Mouse (Mus musculus) bone marrow, adult 2 months (tissue): Measurements from ENCODE around the gene Ralgapa2. TPM values are rescaled to one million over a fixed set of nuclear protein-coding genes. Genes with fewer than 3 reads are reported as not detected.

Source experiments
- H3K27ac ChIP-seq: fragments of 200-500 bp; 2 replicates; pipeline ENCODE4 v1.5.1; 2012; ENCODE audit warnings: low read depth, mild to moderate bottlenecking, control low read depth, inconsistent platforms, low read length; ENCODE audit not compliant: control insufficient read depth, poor library complexity, insufficient read depth
- H3K4me1 ChIP-seq: fragments of 200-500 bp; 2 replicates; pipeline ENCODE4 v1.6.1; 2011; ENCODE audit warnings: low read length; ENCODE audit not compliant: control insufficient read depth, insufficient read depth
- H3K4me3 ChIP-seq: fragments of 200-500 bp; replicated peaks from 2 replicates; pipeline ENCODE3; 2011; ENCODE audit warnings: mild to moderate bottlenecking, low read depth, low read length, control low read depth; ENCODE audit not compliant: control insufficient read depth
- CTCF ChIP-seq: fragments of 200-500 bp; IDR thresholded peaks from 2 replicates; pipeline ENCODE4 v1.5.1; 2011; ENCODE audit warnings: low read length, control low read depth; ENCODE audit not compliant: control insufficient read depth, insufficient read depth
- POLR2A ChIP-seq: fragments of 200-500 bp; IDR thresholded peaks from 2 replicates; pipeline ENCODE4 v1.6.1; 2011; ENCODE audit warnings: low read depth, mild to moderate bottlenecking, control low read depth, low read length, borderline replicate concordance; ENCODE audit not compliant: control insufficient read depth
- WGBS: fragments of 180-500 bp; shearing (Covaris S2); methylation state at CpG from one replicate; pipeline ENCODE4 v1.1.7; 2018; 5-methylcytosine and 5-hydroxymethylcytosine counted together
- polyA plus RNA-seq: library from polyadenylated mRNA; stranded (reverse); fragments of >200 nt; gene quantifications from 2 replicates; pipeline ENCODE4 v1.2.4, GENCODE M21; 2011; ENCODE audit warnings: low replicate concordance; ENCODE audit not compliant: missing spikeins, insufficient read depth, insufficient read length

Ralgapa2 gene
- polyA plus RNA-seq, 1 experiment: 25.7 TPM

- no peak for TF ChIP-seq POLR2A
- H3K4me1 ChIP-seq: no peaks in the 10 kb centered on the region
- H3K4me3 ChIP-seq: no peak overlapping the region
- no peak overlapping the region for H3K27ac ChIP-seq
- 7% methylated on average over 9 of the region's 9 CpGs for WGBS
These were observed 285.7 kb downstream of the Ralgapa2 start for GRCm38 (mm10) chr2:146226484-146226883.

GRCm38 (mm10) chr2:146225818-146226217, 286.3 kb downstream of the Ralgapa2 start:
- no peak for TF ChIP-seq POLR2A
- no peak for TF ChIP-seq CTCF
- Histone ChIP-seq H3K4me1 (no peaks in the 10 kb centered on the region), H3K27ac (no peak overlapping the region), H3K4me3 (no peak overlapping the region)
- WGBS: 11% methylated on average over 6 of the region's 6 CpGs

DNA sequence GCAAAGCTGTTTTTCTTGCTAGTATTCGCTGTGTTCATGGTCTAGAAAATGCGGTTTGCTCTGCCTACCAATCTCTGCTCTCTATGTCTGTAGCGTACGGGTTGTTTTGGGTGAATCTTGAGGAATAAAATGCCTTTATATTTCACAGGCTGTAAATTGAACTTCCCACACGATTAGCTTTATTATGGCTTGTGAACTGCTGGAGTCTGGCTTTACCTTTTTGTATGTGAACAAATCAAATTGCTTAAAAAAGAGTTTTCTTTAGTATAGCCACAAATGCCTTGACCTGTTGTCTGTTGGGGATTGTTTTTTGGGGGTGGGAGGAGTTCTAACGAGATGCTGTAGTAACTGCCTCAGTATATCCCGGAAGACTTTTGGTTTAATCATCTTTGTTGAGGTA, 288.0 kb downstream of the Ralgapa2 start:
- TF ChIP-seq CTCF: no peak
- no peak for TF ChIP-seq POLR2A
- Histone ChIP-seq H3K4me1 (no peaks in the 10 kb centered on the region), H3K27ac (no peak overlapping the region), H3K4me3 (no peak overlapping the region)
- WGBS: 22% methylated on average over 7 of the region's 7 CpGs

DNA sequence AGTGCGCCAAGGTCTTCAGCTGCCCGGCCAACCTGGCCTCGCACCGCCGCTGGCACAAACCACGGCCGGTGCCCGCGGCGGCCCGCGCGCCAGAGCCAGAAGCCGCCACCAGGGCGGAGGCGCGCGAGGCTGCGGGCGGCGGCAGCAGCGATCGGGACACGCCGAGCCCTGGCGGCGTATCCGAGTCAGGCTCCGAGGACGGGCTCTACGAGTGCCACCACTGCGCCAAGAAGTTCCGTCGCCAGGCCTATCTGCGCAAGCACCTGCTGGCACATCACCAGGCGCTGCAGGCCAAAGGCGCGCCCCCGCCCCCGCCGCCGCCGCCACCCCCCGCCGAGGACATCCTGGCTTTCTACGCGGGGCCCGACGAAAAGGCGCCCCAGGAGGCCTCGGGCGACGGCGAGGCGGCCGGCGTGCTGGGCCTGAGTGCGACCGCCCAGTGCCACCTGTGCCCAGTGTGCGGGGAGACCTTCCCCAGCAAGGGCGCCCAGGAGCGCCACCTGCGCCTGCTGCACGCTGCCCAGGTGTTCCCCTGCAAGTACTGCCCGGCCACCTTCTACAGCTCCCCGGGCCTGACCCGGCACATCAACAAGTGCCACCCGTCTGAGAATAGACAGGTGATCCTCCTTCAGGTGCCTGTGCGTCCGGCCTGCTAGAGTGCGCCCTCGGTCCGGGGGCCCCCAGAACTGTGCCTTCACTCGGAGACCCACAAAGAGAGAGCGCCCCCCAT, 288.8 kb downstream of the Ralgapa2 start:
- 2% methylated on average over 67 of the region's 75 CpGs for WGBS
- no peaks in the 10 kb centered on the region for H3K4me1 ChIP-seq
- no peak overlapping the region; the same call in 1 of the 2 replicates for H3K27ac ChIP-seq
- TF ChIP-seq CTCF: no peak
- no peak for TF ChIP-seq POLR2A
- H3K4me3 ChIP-seq: no peak overlapping the region

GRCm38 (mm10) chr2:146222279-146223175, 289.6 kb downstream of the Ralgapa2 start:
- no peak for TF ChIP-seq CTCF
- no peak for TF ChIP-seq POLR2A
- Histone ChIP-seq H3K4me1 (no peaks in the 10 kb centered on the region), H3K4me3 (no peak overlapping the region), H3K27ac (no peak overlapping the region; the same call in 1 of the 2 replicates)
- 6% methylated on average over 133 of the region's 133 CpGs for WGBS

- TF ChIP-seq CTCF (no peak), POLR2A (no peak)
- H3K27ac ChIP-seq: no peak overlapping the region; the same call in 1 of the 2 replicates
- no peak overlapping the region for H3K4me3 ChIP-seq
- H3K4me1 ChIP-seq: no peaks in the 10 kb centered on the region
- WGBS: 2% methylated on average over 44 of the region's 44 CpGs
These were observed 290.2 kb downstream of the Ralgapa2 start for GRCm38 (mm10) chr2:146221929-146222278.

DNA sequence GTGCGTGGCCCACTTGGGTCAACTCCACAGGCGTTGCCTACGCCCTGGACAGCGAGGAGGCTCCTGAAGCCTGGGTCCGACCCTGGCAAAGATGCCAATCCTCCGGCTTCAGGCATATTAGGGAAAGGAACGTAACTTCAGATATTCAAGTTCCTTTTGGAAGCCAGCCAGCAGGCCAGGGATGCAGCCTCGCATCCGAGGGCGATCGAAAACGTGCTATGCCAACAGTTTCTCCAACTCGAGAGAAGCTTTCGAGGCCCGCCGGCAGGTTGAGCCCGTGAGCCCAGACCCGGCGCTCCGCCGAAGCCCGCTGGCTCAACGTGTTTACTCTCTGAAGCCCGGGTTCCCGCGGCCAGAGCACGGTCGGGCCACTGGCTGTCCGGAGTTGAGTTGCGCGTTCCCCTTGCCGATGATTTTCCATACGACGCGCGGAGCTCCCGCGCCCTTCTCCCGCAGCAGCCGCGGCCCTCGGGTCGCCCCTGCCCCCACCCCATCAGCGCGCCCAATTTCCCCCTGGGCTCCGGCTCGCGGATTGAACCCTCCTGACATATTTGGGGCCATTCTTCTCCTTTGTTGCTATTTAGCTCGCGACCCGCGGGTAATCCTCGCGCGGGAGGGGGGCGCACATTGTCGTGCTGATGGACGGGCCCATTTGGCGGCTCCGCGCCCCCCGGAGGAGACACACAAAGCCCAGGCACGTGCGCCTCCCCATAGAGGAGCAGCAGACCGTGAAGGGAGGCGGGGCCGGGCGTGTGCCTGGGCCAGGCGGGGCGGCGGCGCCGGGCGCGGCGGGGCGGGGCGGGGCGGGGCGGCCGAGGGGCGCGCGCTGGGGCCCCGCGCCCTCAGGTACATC, 290.8 kb downstream of the Ralgapa2 start, which contains the start of gene Insm1:
Gene Insm1 (plus strand): TSS at position 846 of the 853 bp plus-strand sequence.
- no peak within 1 kb of the TSS for H3K4me3 ChIP-seq
- H3K27ac ChIP-seq: no peak within 1 kb of the TSS; the same call in 1 of the 2 replicates
- WGBS: under 1% methylated on average over 82 of the region's 86 CpGs
- TF ChIP-seq POLR2A (no peak), CTCF (no peak)
- no peaks in the 10 kb centered on the region for H3K4me1 ChIP-seq

GRCm38 (mm10) chr2:146220591-146221075, 291.5 kb downstream of the Ralgapa2 start:
- H3K4me1 ChIP-seq: no peaks in the 10 kb centered on the region
- TF ChIP-seq CTCF (no peak), POLR2A (no peak)
- H3K27ac ChIP-seq: no peak overlapping the region
- H3K4me3 ChIP-seq: no peak overlapping the region
- WGBS: 4% methylated on average over 24 of the region's 24 CpGs
